Comparison of ENCODE assay signal across 10 mouse cellular contexts in genomic region chr17:56511707-56512090, GRCm38 (mm10). TPM values are rescaled to one million over a fixed set of nuclear protein-coding genes. Genes with fewer than 3 reads are reported as not detected.
DNase-seq lines count a peak whose midpoint lies in the region; ATAC-seq lines count a peak whose summit lies in the region.
"Had no signal": no experiment of that assay in that cellular context is flagged by ENCODE, and none has a peak within 500 bp of the region (broad histone marks: within the 10 kb centered on the region; RNA-seq: fewer than 3 reads in every experiment).

No protein-coding gene starts in this region.

- ATAC-seq in kidney, embryonic 15.5 days (replicated peaks; ENCODE audit: low FRiP score), result no peak
- ATAC-seq in embryonic facial prominence, embryonic 14.5 days (ENCODE audit: low read depth), result no peak
- ATAC-seq in hindbrain, embryonic 16.5 days, result no peak
- ATAC-seq in midbrain, embryonic 16.5 days, result no peak
- ATAC-seq in activated CD4-positive, CD25-positive, alpha-beta regulatory T cell, adult 4 months, result no peak

- DNase-seq in kidney, adult 9 months, result no peak
- DNase-seq in embryonic facial prominence, embryonic 14.5 days (ENCODE audit: low spot score), result no peak
- DNase-seq in left cerebral cortex, adult 9 months (ENCODE audit: low spot score in 2 of 2), result no peak
- no peak for DNase-seq in gastrocnemius, postnatal 14 days
- DNase-seq: kidney, adult 11 months had no signal

- no peaks in the 10 kb centered on the region for H3K9me3 ChIP-seq in kidney, embryonic 15.5 days (replicated peaks)
- H3K9me3 ChIP-seq in embryonic facial prominence, embryonic 14.5 days (ENCODE audit: control insufficient read depth, low read length), result peaks cover 2% of the 10 kb centered on the region; the same call in 1 of the 2 replicates
- no peaks in the 10 kb centered on the region; the same call in 1 of the 2 replicates for H3K9me3 ChIP-seq in hindbrain, embryonic 16.5 days (ENCODE audit: control insufficient read depth, low read length)
- no peaks in the 10 kb centered on the region for H3K9me3 ChIP-seq in midbrain, embryonic 16.5 days (replicated peaks; ENCODE audit: control insufficient read depth, low read length, poor library complexity, severe bottlenecking)

- peak overlapping the region; percentile 55 for H3K4me2 ChIP-seq in kidney, embryonic 15.5 days
- peak overlapping the region; percentile 51 for H3K4me2 ChIP-seq in embryonic facial prominence, embryonic 14.5 days (ENCODE audit: low read depth, low read length)
- H3K4me2 ChIP-seq in hindbrain, embryonic 16.5 days (ENCODE audit: low read length), result peak overlapping the region; percentile 49
- H3K4me2 ChIP-seq in midbrain, embryonic 16.5 days (ENCODE audit: low read length), result peak overlapping the region; percentile 46

- 23% methylated on average over 29 of the region's 29 CpGs for WGBS in kidney, embryonic 15.5 days
- 20% methylated on average over 22 of the region's 29 CpGs for WGBS in embryonic facial prominence, embryonic 14.5 days
- 23% methylated on average over 29 of the region's 29 CpGs for WGBS in hindbrain, embryonic 16.5 days
- 26% methylated on average over 29 of the region's 29 CpGs for WGBS in midbrain, embryonic 16.5 days

- H3K27ac ChIP-seq in kidney, embryonic 15.5 days, result no peak overlapping the region
- H3K27ac ChIP-seq in embryonic facial prominence, embryonic 14.5 days (replicated peaks; ENCODE audit: low read depth, low read length), result no peak overlapping the region
- no peak overlapping the region for H3K27ac ChIP-seq in hindbrain, embryonic 16.5 days (ENCODE audit: low read depth, low read length)
- no peak overlapping the region for H3K27ac ChIP-seq in midbrain, embryonic 16.5 days (ENCODE audit: low read length)

- intact Hi-C loops in gastrocnemius, postnatal 14 days (cut with DNase I; ENCODE audit: low total_unique reads), result no loop called here

- H3K9ac ChIP-seq in kidney, embryonic 15.5 days, result no peak overlapping the region
- peak overlapping the region; percentile 25 for H3K9ac ChIP-seq in embryonic facial prominence, embryonic 14.5 days (ENCODE audit: low read depth, low read length)
- peak overlapping the region; percentile 33 for H3K9ac ChIP-seq in hindbrain, embryonic 16.5 days (ENCODE audit: low read depth, low read length)
- H3K9ac ChIP-seq in midbrain, embryonic 16.5 days (ENCODE audit: low read depth, low read length), result peak overlapping the region; percentile 48; the same call in 1 of the 2 replicates

- H3K4me1 ChIP-seq in kidney, embryonic 15.5 days, result peaks cover 58% of the 10 kb centered on the region
- H3K4me1 ChIP-seq in embryonic facial prominence, embryonic 14.5 days (ENCODE audit: control insufficient read depth, insufficient read depth, low read length), result peaks cover 16% of the 10 kb centered on the region
- peaks cover 31% of the 10 kb centered on the region for H3K4me1 ChIP-seq in hindbrain, embryonic 16.5 days (ENCODE audit: control insufficient read depth, insufficient read depth, low read depth, low read length)
- H3K4me1 ChIP-seq in midbrain, embryonic 16.5 days (ENCODE audit: control insufficient read depth, insufficient read depth, low read length), result peaks cover 25% of the 10 kb centered on the region

- H3K4me3 ChIP-seq in kidney, embryonic 15.5 days (replicated peaks), result peak overlapping the region; percentile 36
- H3K4me3 ChIP-seq in embryonic facial prominence, embryonic 14.5 days (ENCODE audit: low read depth, low read length), result peak overlapping the region; percentile 31
- H3K4me3 ChIP-seq in hindbrain, embryonic 16.5 days (ENCODE audit: low read length), result peak overlapping the region; percentile 29
- H3K4me3 ChIP-seq in midbrain, embryonic 16.5 days (ENCODE audit: low read depth, low read length), result peak overlapping the region; percentile 25

- peaks cover 60% of the 10 kb centered on the region for H3K27me3 ChIP-seq in kidney, embryonic 15.5 days
- H3K27me3 ChIP-seq in embryonic facial prominence, embryonic 14.5 days (replicated peaks; ENCODE audit: control insufficient read depth, insufficient read depth, low read length), result peaks cover 46% of the 10 kb centered on the region
- peaks cover 24% of the 10 kb centered on the region for H3K27me3 ChIP-seq in hindbrain, embryonic 16.5 days (replicated peaks; ENCODE audit: control insufficient read depth, insufficient read depth, low read length)
- peaks cover 29% of the 10 kb centered on the region for H3K27me3 ChIP-seq in midbrain, embryonic 16.5 days (ENCODE audit: control insufficient read depth, insufficient read depth, low read depth, low read length)

- no peaks in the 10 kb centered on the region for H3K36me3 ChIP-seq in kidney, embryonic 15.5 days
- no peaks in the 10 kb centered on the region for H3K36me3 ChIP-seq in embryonic facial prominence, embryonic 14.5 days (ENCODE audit: control insufficient read depth, insufficient read depth, low read length)
- H3K36me3 ChIP-seq in hindbrain, embryonic 16.5 days (ENCODE audit: control insufficient read depth, insufficient read depth, low read length), result no peaks in the 10 kb centered on the region
- H3K36me3 ChIP-seq in midbrain, embryonic 16.5 days (ENCODE audit: control insufficient read depth, insufficient read depth, low read length), result no peaks in the 10 kb centered on the region

RNA-seq across cellular contexts. Expression of gene Znrf4, which starts 0.5 kb away (rescaled TPM):
- not detected in 2 replicates for polyA plus RNA-seq in kidney, embryonic 15.5 days (2015; fragmentation: Nextera tagmentation; extraction: Ambion mirVana)
- polyA plus RNA-seq in embryonic facial prominence, embryonic 14.5 days (2014; fragmentation: Nextera tagmentation; extraction: Ambion mirVana), result not detected in 2 replicates
- not detected in 2 replicates for polyA plus RNA-seq in hindbrain, embryonic 16.5 days (2015; fragmentation: Nextera tagmentation; extraction: Ambion mirVana)
- not detected in 2 replicates for polyA plus RNA-seq in midbrain, embryonic 16.5 days (2015; fragmentation: Nextera tagmentation; extraction: Ambion mirVana)
- total RNA-seq in gastrocnemius, postnatal 14 days (2021), result not detected
- not detected for polyA plus RNA-seq in activated CD4-positive, CD25-positive, alpha-beta regulatory T cell, adult 4 months (2017; shearing (Covaris generic))
- polyA plus RNA-seq: liver, embryonic 16.5 days had no signal

RNA-seq across cellular contexts. Expression of gene Ptprs, which starts 35.4 kb away (rescaled TPM):
- 81.5 and 95.6 TPM in 2 replicates for polyA plus RNA-seq in kidney, embryonic 15.5 days (2015; fragmentation: Nextera tagmentation; extraction: Ambion mirVana)
- polyA plus RNA-seq in embryonic facial prominence, embryonic 14.5 days (2014; fragmentation: Nextera tagmentation; extraction: Ambion mirVana), result 104 and 116 TPM in 2 replicates
- 229 and 264 TPM in 2 replicates for polyA plus RNA-seq in hindbrain, embryonic 16.5 days (2015; fragmentation: Nextera tagmentation; extraction: Ambion mirVana)
- polyA plus RNA-seq in midbrain, embryonic 16.5 days (2015; fragmentation: Nextera tagmentation; extraction: Ambion mirVana), result 293 and 299 TPM in 2 replicates
- 10 to 100 TPM; 38.2 to 44.4 TPM for total RNA-seq in gastrocnemius, postnatal 14 days (2021)
- polyA plus RNA-seq in activated CD4-positive, CD25-positive, alpha-beta regulatory T cell, adult 4 months (2017; shearing (Covaris generic)), result 1 to 10 TPM; 6.5 to 8.6 TPM

RNA-seq across cellular contexts. Expression of gene Gm20219, which starts 42.5 kb away (rescaled TPM):
- 1.2 and 1.4 TPM in 2 replicates for polyA plus RNA-seq in kidney, embryonic 15.5 days (2015; fragmentation: Nextera tagmentation; extraction: Ambion mirVana)
- polyA plus RNA-seq in embryonic facial prominence, embryonic 14.5 days (2014; fragmentation: Nextera tagmentation; extraction: Ambion mirVana), result 3.9 and 4.2 TPM in 2 replicates
- polyA plus RNA-seq in hindbrain, embryonic 16.5 days (2015; fragmentation: Nextera tagmentation; extraction: Ambion mirVana), result 0.95 and 1.1 TPM in 2 replicates
- polyA plus RNA-seq in midbrain, embryonic 16.5 days (2015; fragmentation: Nextera tagmentation; extraction: Ambion mirVana), result 0.95 and 1.3 TPM in 2 replicates
- under 1 TPM; 0.27 to 0.42 TPM for total RNA-seq in gastrocnemius, postnatal 14 days (2021)
- polyA plus RNA-seq in activated CD4-positive, CD25-positive, alpha-beta regulatory T cell, adult 4 months (2017; shearing (Covaris generic)), result 1 to 10 TPM; 1.4 to 2.4 TPM
